Mouse (Mus musculus): Measurements from ENCODE around the gene Bcl7a.

Bcl7a gene

DNA sequence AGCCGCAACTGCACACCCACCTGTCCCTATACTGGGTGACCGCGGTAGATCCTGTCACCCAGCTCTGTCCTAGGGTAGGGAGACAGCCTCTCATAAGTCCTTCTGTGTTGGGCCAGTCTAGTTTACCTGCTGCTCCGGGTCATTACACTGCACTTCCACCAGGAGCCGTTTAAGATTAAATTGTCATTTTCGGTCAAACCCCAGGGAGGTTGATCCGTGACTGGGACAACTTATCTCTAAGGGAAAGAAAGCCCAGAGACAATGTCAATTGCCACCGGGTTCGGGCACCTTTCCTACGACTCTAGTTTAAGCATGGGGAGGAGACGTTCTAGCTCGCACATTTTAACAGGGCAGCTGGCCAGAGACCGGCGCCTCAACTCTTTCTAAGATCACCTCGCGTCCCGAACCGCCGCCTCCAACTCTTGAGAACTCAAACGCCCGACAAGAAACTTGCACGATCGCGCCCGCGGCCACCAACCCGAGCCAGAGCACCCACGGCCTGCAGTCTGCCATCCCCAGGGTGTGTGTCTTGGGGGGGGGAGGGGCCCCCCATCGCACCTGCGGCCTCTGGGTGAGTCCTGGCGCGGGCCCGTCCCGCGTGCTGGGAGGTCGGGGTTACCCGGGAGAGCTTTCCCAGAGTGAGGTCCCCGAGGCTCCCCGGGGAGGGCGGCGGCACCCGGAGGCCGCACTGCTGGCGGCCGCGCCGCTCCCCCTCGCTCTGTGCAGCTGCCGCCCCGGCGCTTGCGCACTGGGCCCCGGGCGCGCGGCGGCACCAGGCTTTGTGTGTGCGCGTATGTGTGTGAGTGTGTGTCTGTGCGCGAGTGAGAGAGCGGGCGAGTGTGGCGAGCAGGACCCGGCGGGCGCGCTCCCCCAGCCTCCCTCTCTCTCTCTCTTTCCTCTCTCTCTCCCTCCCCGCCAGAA lies at the start of gene Bcl7a:
Bcl7a (plus strand) TSS at position 128 of the 921 bp plus-strand sequence.
- DNase-seq (ENCODE audit: low spot score) = peak; percentile 83

DNA sequence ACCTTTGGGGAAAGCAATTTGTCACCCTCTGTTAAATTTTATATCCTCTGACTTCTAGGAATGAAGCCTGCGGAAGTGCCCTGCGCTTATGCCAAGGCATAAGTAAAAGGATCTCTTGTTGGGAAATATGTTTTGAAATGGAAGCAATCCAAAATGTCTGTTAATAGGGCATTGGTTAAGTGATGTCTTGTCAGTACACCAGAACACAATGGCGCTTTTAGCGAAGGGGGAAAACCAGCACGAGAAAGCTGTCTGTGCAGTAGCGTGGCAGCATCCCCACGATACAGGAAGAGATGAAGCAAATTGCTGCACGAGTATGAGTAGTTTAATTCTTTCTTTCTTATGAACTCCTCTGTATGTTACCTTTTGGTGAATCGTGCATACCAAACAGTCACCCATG lies 49.0 kb upstream of the Bcl7a start:
- no peak for DNase-seq (ENCODE audit: low spot score)

DNA sequence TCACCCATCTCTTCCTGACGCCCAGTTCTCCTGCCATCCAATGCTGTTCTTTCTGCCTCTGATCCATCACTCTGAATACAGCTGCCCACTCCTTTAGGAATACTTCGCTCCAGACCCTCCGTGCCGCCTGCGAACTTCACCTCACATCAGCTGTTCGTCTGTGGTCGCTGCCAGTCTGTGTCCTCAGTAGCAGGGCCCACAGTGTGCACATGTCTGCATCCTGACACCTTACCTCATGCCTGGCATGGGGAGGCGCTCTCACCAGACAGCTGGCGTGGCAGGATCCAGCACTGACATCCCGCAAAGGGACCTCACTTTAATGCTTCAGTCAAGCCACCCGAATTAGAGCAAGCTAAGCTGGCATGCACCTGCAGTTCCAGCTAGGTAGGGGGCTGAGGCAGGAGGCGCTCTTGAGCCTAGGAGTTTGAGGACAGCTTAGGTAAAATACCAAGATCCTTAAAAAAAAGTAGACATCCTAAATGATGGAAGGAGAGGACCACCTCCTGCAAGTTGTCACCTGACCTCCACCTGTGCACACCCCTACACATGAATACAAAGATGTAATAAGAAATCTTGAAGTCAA lies 47.3 kb upstream of the Bcl7a start:
- DNase-seq (ENCODE audit: low spot score) = no peak

DNA sequence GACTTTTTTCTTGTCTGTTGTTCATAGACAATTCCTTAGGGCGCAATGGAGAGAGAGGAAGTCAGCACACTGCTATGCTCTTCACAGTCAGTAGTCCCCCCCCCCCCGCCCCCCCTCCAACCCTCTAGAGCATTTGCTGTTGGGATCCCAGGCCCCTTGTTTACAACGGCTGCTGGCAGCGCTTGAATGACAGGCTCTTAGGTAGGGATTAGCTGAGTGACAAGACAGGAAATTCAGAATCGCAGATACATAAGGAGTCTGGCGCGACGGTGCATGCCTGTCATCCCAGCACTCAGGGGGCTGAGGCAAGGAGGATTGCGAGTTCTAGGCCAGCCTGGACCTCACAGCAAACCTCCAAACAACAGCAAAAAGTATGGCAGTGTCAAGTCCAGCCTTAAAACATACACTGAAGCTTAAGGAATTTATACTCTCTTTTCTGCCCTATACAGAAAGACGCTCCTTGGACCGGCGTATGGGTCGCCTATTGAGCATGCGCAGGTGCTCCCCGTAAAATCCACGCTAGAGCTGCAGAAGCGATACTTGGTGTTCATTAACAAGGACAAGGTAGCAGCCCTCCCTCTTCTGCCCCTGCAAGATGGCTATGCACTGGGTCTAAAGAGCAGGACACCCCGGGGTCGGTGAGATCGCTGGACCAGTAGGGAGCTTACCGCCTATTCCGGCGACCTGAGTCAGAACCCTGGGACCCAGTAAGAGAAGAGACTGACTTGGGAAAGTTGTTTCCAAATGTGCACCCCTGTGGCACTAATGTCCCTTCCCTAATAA lies 46.5 kb upstream of the Bcl7a start:
- DNase-seq (ENCODE audit: low spot score) = no peak

DNA sequence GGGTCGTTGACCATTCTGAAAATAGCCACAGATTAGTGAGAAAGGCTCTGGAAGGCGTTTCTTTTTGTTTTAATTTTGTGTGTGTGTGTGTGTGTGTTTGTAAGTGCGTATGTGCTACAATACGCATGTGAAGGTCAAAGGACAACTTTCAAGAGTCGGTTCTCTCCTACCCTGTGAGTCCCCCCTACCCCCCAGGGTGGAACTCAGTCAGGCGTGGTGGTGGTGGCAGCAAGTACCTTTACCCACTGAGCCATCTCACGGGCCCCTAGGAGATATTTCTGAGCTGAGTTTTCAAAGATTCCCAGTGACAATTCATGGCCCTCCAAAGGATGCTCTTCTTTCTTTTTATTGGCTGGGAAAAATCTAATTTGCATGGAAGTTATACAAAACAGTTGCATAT lies 45.8 kb upstream of the Bcl7a start:
- no peak for DNase-seq (ENCODE audit: low spot score)

DNA sequence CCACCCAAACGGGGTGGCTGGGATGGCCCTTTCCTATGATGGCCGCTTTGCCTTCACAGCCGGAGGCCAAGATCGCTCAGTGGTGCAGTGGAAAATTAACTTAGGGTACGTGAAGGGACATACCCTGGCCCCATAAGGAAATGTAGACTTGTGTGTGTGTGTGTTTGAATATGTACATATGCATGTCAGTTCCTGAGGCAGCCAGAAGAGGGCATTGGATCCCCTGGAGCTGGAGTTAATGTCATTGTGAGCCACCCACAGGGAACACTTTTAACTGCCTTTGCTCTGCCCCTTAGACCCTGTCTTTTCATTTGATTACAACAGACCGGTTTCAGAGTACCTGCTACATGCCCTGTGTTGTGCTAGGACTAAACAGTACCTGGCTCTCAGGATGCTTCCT lies 45.1 kb upstream of the Bcl7a start:
- DNase-seq (ENCODE audit: low spot score) = no peak

DNA sequence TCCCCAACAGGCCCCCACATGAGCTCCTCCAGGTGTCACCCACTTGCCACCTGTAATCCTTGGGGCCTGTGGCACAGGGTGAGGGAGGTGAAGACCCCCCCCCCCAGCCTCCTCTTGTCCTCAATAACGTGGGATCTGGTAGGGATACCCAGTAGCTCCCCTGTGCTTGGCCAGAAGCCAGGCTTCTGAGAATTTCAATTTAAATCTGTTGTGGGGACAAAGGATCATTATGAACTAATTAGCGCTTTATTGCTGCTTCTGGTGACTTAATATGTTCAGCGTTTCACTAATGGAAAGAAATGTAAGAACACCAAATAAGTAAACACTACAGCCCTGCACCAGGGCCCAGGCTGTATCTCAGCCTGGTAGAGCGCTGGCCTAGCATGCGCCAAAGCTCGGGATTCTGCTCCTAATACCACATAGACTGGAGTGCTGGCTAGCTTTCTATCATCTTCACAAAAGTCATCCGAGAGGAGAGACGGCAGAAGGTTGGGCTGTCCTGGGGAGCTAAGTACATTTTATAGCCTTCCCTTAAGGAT lies 43.1 kb upstream of the Bcl7a start:
- no peak for DNase-seq (ENCODE audit: low spot score)

DNA sequence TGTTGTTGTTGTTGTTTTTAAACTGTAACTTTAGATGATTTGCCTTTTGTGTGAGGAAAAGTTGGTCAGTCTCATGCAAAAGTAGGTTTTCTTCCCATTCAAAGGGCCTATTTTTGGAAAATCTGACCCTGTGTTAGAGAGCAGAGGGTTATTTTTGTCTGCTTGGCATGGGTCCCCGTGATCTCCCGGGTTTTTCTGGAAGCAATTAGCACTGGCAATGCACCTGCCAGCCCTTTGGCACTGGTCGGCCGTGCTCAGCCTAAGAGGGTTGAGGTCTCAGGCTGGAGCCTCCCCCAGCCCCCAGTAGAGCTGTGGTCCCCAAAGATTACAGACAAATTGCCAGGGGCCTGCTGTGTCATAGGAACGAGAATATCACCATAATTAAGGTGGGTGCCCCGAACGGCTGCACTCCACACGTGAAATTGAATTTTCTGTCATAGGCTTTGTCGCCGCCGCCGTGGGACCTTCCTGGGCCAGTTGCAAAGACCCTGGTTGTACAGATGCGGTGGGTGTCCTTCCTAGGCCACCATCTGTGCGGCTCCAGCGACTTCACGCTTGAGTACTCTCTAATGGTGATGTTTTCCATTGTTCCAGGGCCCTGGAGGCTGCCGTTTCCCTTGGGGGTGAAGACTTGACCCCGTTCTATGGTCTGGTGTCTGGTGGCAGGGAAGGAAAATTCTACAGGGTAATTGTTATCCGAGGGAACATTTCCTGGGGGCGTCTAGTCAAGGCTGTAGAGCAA lies 41.7 kb upstream of the Bcl7a start:
- no peak for DNase-seq (ENCODE audit: low spot score)

DNA sequence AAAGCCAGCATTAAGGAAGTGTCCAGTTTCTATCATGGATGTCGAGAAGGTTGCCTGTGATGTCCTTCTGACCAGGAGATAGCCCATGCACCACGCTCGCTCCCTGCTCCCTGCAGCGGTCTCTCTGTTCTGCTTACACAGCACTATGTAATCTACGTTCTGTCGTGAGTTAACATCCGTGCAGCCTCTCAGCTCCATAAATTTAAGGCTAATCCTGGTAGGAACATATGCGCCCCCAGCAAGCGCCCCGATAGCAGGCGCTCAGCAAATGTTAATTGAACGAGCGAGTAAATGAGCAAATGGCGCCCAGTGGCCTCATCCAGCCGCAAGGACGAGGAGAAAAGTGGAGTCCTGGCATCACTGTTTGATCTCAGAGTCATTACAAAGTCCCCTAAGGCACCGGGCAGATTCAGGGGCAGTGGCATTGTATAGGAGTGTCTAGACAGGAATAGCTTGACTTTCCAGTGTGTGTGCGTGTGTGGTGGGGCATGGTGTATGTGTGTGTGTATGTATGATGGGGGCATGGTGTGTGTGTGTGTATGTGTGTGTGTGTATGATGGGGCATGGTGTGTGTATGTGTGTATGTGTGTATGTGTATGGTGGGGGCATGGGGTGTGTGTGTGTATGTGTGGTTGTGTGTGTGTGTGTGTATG lies 35.9 kb upstream of the Bcl7a start:
- no peak for DNase-seq (ENCODE audit: low spot score)

DNA sequence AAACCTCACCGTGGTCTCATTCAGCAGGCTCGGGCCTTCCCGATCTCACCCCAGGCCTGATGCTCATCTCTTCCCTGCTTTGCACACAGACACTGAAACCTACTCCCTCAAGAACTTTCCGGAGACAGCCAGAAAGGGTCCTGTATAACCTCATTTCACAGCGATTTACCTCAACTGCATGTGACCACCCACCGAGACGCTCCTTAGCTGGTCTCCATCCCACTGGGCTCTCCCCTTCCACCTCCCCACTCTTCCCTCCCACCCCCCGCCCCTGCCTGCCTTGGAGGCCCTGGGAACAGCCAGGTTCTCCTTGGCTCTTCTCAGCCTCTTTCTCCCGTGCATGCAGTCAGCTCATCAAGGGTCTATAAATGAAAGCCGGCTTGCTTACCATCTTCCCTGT lies 33.8 kb upstream of the Bcl7a start:
- DNase-seq (ENCODE audit: low spot score) = no peak

DNA sequence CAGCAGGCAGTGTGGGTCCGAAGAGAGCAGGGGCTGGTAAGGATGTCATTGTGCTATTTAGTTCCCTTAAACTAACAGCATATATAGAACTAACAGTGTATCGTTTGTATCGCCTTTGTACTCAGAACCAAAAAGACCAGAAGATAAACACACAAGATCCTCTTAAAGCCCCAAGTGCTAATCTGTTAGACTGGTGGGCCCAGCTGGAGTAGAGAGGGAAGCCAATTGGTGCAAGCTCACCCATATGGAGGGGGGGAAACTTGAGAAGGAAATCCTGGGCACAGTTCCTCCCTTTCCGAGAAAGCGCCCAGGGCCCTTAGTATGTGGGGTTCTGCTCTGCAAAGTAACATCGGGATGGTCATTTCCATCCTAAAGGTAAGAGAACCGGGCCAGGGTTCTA lies 33.4 kb upstream of the Bcl7a start:
- no peak for DNase-seq (ENCODE audit: low spot score)

DNA sequence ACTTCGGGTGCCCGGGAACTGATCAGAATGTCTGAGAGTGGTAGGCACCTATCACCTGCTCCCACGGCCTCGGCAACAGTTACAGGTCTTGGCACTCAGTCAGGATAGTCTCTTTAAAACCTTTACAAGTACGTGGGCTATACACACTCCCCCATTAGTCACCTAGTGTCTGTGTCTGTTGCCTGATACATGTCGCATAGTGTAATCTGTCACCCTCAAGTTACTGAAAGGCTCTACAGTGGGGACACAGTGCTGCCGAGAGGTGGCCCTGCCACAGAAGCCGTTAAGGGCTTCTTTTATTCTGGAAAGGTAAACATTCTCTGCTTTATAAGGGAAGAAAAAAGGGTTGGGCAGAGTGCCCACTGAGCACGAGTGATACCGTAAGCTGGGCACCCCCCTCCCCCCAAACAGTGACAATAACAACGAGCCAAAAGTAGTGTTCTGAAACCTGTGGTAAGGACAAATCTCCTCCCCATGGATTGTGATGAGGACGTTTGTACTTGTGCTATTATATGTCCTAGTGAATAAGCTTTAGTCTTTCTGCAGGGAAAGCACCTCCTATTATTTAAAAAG lies 30.5 kb upstream of the Bcl7a start:
- DNase-seq (ENCODE audit: low spot score) = no peak

DNA sequence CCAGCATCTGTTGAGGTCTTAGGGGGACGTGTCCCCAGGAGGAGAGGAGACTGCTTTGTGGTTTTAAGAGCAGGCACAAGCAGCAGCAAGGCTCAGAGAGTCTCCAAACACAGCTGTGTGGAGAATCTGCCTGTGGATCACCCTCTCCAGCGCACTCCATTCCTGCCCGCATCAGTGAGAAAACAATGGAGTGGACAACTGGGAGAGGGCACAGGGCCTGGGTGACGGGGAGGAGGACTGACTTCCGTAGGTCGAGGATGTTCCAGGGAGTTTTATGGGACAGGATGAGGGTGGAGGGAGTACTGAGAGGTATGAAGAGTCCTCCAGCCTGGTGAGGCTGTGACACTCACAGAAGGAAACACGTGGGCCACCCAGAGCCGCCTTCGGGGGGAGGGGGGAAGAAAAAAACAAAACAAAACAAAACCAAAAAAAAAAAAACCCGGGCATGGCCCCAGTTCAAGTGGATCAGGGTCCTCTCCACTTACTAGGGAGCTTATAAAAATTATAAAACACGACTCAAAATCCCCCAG lies 29.7 kb upstream of the Bcl7a start:
- no peak for DNase-seq (ENCODE audit: low spot score)

DNA sequence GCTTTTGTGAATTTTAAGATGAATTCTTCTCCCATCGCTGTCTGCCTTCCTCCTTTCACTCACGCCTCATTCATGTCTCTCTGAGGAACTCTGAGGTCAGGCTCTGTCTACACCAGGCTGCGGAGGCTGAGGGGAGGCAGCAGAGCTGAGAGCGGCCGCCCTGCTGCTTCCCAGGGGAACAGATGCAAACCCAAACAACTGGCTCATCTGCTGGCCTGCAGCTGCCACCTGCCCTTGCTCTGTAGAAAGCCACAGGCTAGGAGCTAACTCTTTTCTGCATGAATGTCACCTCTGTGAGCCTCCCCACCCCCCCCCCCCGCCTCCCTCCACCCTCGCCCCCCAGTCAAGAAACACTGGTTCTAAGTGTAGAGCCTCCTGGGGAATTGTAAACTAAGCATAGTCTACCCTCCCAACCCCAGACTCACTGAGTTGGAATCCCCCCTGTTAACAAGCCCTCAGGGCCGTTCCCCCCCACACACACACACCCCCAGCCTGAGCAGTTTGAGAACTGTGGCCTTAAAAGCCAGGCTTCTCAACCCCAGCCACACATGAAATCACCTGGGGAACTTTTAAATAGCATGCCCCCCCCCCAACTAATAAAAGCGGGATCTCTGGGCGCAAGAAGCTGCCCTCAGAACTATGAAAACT lies 28.3 kb upstream of the Bcl7a start:
- DNase-seq (ENCODE audit: low spot score) = no peak

DNA sequence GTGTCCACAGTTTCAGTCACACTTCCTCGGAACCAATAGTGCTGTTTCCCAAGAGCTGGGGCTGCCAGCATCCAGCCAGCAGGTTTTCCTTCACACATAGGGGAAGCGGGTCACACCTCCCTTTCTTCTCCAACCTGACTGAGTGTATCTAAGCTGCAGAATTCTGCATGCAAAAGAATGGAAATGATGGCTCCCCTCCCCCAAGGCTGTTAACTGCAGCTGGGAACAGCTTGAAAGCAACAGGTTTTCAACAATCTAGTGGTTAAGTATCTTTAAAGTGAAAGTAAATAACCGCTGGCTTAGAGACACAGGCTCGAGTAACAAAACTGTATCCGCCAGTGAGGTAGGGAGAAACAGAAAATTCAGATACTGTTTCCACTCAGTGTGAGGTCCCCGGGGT lies 25.6 kb upstream of the Bcl7a start:
- DNase-seq (ENCODE audit: low spot score) = peak; percentile 53

DNA sequence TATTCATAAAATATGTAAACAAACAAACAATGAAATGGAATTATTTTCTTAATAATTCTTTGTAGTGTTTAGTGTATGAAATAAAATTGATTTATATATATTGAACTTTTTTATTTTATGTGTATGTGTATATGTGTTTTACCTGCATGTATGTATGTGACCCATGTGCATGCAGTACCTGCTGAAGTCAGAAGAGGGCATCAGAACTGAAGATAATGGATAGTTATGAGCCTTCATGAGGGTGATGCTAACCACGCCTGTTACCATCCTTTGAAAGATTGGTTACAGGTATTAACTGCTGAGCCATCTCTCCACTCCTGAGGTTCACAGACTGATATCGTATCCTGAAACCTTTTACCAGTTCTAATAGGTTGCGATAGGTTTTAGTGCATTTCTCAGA lies 23.5 kb upstream of the Bcl7a start:
- no peak for DNase-seq (ENCODE audit: low spot score)

DNA sequence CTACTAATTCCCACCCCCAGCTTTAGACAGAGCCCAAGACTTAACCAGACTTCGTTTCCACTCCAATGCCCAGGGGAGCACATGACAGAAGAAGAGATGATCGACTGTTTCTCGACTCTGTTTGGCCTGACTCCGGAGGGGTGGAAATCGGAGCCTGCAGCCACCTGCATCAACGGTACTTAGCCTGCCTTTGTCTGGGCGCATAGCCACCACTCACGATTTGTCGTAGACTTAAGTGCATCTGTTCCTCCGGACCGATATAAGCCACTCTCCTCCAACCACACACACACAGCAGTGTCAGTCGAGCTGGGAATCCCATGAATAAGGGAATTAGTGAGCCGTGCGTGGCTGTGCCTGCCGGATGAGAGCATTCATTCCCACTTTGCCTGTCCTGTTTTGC lies 19.4 kb upstream of the Bcl7a start:
- no peak for DNase-seq (ENCODE audit: low spot score)

DNA sequence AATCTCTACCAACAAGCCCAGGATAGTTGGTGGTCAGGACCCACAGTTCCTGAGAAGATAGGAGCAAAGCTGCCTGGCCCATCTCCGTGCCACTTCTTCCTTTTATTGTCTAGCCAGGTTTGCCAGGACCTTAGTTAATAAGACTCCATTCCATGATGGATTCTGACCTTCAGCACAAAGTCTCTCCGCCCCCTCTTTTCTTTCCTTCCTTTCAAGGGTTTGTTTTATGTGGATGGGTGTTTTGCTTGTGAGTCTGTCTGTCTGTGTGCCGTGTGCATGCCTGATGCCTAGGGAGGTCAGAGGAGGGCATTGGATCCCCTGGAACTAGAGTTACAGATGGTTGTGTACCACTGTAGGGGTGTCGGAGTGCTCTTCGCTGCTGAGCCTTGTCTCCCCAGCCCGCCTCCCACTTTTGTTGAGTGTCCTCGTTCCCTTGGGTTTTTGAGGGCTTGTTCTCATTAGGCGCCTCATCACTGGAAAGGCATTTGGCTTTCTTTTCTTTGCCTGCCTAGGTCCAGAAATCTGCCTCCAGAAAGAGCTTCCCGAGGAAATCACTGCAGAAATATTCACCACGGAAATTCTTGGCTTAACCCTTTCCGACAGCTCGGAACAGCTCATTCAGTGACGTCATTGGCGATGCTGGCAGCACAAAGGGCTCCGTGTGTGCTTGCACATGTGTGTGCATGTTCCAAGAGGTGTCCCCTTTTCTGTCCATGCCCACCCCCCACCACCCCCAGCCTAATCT lies 17.5 kb upstream of the Bcl7a start:
- no peak for DNase-seq (ENCODE audit: low spot score)

DNA sequence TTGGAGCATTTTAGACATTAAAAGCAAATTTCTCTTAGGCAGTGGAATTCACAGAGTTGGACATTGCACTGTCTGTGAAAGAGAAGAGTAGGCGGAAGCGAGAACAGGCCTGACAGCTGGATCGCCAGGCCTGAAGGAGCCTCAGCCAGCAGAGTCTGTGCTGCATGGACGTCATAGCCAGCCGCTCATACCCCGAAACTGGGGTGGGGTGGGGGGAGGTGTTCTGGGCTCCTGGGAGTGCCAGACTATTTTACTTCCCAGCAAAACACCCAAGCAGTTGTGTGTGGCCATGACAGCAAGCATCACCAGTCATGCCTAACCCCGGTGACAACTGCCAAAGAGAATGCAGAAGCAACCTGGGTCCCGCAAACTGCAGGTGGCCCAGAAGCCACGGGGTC lies 16.9 kb upstream of the Bcl7a start:
- DNase-seq (ENCODE audit: low spot score) = no peak

DNA sequence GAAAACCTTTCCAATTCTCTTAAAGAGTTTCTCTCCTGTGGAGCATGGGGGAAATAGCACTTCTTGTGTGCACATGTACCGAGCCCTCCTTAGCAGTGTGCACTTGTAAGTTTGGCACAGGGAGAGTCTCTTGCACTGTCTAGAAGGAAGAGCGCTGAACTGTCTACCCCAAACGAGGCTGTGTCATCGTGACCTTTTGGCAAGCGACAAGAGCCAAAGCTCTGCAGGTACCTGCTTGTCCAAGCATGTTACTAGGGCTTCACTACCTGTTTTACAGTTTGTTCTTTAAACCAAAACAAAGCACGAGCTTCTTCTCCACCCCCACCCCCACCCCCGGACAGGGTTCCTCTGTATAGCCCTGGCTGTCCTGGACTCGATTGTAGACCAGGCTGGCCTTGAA lies 15.9 kb upstream of the Bcl7a start:
- no peak for DNase-seq (ENCODE audit: low spot score)
